Mouse (Mus musculus) brain, embryonic 14.5 days (tissue): ENCODE data around the gene Ccdc117. TPM values are rescaled to one million over a fixed set of nuclear protein-coding genes. Genes with fewer than 3 reads are reported as not detected.
A peak's percentile ranks its signal among the peaks of the same experiment; 100 is the strongest.

ENCODE experiments used
- DNase-seq: peaks from one replicate; pipeline ENCODE4 v3.0.0-alpha.2; 2011; ENCODE audit warnings: low read depth
- CTCF ChIP-seq: fragments of 200-500 bp; IDR thresholded peaks from 2 replicates; pipeline ENCODE4 v1.5.1; 2012; ENCODE audit warnings: inconsistent platforms, mild to moderate bottlenecking, moderate library complexity, borderline replicate concordance; ENCODE audit not compliant: insufficient read depth, insufficient read length; ENCODE audit errors: extremely low read depth
- POLR2A ChIP-seq: fragments of 200-500 bp; IDR thresholded peaks from 2 replicates; pipeline ENCODE4 v1.6.1; 2012; ENCODE audit warnings: mild to moderate bottlenecking, inconsistent platforms, borderline replicate concordance; ENCODE audit not compliant: poor library complexity, insufficient read depth, insufficient read length, severe bottlenecking; ENCODE audit errors: extremely low read depth
- polyA plus RNA-seq: library from polyadenylated mRNA; depleted of rRNA; stranded (reverse); fragments of >200 nt; gene quantifications from 2 replicates; pipeline ENCODE4 v1.2.3, GENCODE M21; 2012; rRNA removed

Gene Ccdc117
- polyA plus RNA-seq, result 13.9 and 14.6 TPM in 2 replicates

DNA sequence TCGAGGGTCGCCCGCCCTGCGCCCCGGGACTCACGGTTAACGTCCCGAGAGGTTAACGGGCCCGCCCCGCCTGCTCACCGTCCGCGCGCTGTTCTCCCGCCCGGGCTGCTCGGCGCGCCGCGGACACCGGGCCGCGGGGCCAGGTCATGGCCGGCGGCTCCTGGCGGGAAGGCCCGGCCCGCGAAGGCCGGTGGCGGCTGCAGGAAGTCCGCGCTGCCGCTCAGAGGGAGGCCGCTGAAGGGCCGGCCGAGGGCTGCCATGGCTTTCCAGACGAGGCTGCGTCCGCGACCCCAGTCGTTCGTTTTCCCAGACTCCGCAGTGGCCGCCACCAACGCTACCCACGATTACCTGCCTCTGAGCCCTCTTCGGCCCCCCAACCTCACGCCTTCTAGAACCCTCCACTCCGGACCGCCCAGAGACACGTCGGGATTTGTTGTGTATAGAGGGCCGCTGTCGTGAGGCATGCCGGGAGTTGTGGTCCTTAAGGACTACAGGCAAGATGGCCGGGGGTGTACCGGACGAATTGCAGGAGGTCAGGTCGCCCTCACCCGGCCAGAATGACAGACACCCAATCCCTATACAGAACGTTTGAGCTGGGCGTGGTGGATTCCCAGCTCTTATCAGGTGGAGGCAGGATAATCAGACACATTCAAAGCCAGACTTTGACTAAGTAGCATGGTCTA, at the start of gene Ccdc117:
TSS of gene Ccdc117 (minus strand) at position 389 of the 683 bp plus-strand sequence.
- peak; percentile 97 for DNase-seq
- TF ChIP-seq CTCF (no peak), POLR2A (peak; percentile 47; the same call in 1 of the 2 replicates)

DNA sequence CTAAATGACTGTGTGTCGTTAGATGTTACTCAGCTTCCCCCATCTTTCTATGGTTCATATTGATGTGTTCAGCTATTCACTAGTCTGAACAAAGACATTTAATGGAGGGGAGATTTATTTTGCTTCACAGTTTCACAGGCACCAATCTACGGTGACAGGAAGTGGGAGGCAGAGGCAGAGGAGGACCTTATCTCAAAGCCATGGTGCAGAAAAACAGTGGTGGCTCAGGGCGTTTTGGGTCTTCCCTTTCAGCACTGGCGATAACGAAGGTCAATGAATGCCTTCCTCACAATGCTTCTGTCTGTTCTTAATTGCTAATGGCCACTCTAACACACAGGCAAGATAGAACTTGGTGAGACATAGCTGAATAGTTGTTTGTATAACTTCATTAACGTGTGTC, 33.1 kb upstream of the Ccdc117 start:
- no peak for DNase-seq
- TF ChIP-seq POLR2A (no peak), CTCF (no peak)

DNA sequence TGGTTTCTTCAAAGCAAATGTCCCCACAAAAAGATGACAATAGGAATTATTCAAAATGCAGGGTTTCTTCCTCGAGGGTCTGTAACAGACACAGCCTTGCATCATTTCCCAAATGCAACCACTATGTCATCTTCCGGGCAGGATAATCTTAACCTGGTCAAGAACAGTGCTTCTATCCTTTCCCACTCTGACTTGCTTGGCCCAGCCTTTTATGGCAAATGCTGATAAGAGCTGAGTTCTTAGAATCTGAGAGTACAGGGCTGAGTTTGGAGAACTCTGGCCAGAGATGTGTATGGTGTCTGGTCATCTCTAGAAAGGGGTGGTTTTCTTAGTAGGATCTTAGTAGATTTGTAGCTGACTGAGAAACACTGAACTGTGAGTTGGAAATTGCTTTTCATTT, 31.8 kb upstream of the Ccdc117 start:
- no peak for DNase-seq
- TF ChIP-seq POLR2A, result no peak
- no peak for TF ChIP-seq CTCF

DNA sequence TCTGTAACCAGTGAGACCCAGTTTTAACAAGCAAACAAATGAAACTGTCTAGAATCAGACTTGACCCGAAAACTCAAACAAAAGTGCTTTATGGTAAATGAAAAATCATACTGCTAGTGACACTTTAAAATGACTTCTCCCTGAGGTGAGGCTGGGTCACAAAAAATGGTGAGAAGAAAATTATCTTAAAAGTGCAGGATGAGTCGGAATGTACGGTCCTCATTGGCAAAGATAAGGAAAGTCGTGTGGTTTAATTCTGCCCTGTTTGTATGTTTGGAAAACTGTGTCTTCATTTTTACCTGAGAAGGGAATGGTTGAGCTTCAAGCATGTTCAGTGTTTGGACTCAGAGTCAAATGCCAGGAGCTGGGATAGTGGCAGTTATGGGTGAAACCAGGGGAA, 29.9 kb upstream of the Ccdc117 start:
- DNase-seq, result no peak
- TF ChIP-seq CTCF (no peak), POLR2A (no peak)

DNA sequence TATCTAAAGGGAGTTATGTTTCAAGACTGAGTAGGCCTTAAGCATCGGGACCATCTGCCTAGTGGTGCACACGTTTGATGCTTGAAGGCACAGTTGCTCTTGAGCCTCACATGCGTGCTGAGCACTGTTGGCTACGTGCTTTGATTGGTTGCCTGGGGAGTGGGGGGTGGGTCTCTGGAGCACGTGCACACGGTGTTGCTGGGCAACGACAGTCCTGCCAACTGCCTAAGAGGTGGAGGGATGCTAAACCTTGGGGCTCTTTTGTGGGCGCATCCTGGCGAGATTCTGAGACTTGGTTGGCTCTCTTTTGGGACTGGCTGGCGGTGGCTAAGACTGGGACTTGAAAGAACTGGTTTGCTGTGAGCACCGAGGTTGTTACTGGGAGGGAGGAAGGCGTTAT, 27.5 kb upstream of the Ccdc117 start, which contains the start of gene Ankrd36:
TSS of gene Ankrd36 (plus strand) at position 211 of the 400 bp plus-strand sequence.
- peak; percentile 29 for DNase-seq
- TF ChIP-seq POLR2A (no peak), CTCF (no peak)

DNA sequence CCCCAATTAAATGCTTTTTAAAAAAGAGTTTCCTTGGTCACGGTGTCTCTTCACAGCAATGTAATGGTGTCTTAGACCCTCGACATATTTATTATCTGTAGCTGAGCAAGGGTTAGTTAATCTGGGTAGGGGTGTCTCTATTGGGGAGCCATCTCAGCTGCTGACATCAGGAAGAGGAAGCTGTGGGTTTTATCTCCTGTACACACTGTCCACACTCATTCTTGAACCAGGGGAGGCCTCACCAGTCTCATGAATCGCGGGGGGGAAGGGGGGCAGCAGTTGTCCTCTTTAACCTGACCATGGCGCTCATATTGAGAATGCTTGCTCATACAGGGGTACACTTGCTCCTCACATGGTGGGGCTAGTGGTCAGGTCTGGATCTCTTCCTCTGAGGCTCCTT, 26.1 kb upstream of the Ccdc117 start:
- no peak for TF ChIP-seq CTCF
- no peak for TF ChIP-seq POLR2A
- DNase-seq, result no peak

DNA sequence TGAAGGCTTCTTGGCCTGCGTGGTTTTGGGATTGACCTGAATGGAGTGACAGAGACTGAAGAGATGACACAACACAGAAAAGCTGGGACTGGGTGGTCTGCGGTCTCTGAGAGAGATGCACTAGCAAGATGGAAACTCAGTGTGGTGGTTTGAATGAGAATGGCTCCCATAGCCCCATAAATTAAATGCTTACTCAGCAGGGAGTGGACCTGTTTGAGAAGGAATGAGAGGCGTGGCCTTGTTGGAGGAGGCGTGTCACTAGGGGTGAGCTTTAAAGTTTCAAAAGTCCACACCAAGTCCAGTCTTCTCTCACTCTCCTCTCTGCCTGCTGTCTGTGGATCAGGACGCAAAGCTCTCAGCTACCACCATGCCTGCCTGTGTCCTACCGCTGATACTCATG, 25.7 kb upstream of the Ccdc117 start:
- no peak for DNase-seq
- TF ChIP-seq CTCF, result no peak

DNA sequence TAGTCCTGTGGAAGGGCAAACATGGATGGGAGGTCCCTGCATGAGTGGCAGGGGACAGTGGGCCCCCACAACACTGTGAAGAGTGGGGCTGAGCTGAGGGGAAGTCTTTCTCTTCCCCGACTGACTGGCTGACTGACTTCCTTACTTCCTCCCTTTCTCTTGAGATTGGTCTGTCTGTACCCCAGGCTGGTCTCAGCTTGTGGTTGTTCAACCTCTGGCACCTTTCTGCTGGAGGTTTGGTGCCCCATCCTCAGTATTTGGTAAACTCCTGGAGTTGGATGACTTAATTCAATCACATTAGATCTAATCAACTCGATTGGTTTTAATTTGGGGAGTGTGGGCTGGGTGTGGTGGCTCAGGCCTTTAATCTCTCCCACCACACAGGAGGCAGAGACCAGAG, 24.5 kb upstream of the Ccdc117 start:
- no peak for DNase-seq
- TF ChIP-seq CTCF (no peak), POLR2A (no peak)

DNA sequence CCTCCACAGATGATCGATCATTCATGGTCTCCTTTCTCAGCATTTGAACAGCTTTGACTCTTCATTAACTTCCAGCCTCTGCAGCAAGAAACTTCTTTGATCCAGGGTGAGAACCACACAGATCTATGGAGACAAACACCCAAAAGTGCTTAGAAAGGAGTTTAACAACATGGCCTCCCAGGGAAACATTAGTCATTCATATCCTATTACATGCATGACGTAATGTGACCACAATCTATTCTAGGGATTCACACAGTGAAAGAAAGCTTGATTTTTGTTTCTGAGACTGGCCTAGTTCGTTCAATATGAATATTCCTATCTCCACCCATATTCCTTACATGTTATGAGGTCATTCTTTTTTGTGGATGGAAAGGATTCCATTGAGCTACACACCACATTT, 23.6 kb upstream of the Ccdc117 start:
- DNase-seq, result no peak
- no peak for TF ChIP-seq CTCF
- TF ChIP-seq POLR2A, result no peak

DNA sequence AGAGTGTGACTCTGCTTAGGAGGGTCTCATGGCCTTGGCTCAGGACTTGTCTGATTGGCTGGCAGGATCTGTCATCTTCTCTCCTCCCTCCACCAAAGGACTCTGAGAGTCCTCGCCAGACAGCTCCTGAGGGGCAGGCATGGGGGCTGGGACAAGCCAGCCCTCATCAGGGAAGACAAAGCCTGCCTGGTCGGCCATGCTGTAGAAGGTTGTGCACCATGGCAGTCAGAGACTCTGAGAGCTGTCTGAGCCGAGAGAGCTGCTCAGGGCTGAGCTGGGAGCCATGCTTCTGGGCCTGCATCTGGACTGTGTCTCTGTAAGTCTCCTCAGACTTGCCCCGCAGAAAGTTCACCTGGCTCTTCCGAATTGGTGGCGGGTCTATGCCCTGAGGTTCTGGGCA, 21.9 kb upstream of the Ccdc117 start:
- TF ChIP-seq CTCF (no peak), POLR2A (no peak)
- DNase-seq, result no peak

DNA sequence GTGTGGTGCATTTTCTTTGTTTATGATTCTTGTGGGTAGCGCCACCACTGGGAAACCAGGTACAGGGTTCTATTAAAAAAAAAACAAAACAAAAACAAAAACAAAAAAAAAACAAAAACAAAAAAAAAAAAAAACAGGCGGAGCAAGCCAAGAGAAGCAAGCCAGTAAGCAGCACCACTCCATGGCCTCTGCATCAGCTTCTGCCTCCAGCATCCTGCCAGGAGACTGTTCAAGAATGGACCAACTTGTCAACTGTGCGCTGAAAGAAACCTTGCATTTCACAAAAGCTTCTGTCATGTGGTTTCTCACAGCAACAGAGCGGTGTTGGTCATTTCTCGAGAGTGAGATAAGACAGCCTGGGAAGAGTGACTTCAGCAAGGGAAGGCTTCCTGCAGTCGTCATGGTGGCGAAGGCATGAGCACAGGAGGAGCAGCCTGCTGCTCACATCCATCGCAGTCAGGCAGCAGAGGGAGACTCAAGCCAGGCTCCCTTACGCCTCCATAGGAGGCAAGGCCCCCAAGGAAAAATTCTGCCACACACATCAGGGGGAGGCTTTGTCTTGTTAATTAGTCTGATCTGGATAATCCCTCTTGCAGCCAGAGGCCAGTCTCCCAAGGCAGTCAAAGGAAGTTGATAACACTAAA, 20.8 kb upstream of the Ccdc117 start:
- peak; percentile 77 for DNase-seq

DNA sequence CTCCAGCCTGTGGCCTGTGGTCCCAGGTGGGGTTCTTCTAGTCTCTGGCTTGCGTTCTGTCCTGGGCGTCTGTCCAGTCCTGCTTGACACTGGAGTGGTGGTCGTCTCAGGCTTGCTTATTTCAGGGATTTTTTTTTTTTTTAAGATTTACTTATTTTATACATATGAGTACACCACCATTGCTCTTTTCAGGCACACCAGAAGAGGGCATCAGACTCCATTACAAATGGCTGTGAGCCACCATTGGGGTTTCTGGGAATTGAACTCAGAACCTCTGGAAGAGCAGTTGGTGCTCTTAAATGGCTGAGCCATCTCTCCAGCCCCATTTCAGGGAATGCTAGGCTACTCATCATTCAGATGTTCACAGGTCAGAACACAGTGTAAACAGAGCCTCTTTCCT, 18.3 kb upstream of the Ccdc117 start:
- TF ChIP-seq CTCF (no peak), POLR2A (no peak)
- no peak for DNase-seq

More for the DNA sequence above, 20.8 kb upstream of the Ccdc117 start:
- TF ChIP-seq CTCF, result peak; percentile 31; the same call in 1 of the 2 replicates
- no peak for TF ChIP-seq POLR2A
